Mouse (Mus musculus) intestine, embryonic 14.5 days (tissue): ENCODE measurements around the gene Atoh1. TPM values are rescaled to one million over a fixed set of nuclear protein-coding genes. Genes with fewer than 3 reads are reported as not detected.

Source experiments
- ATAC-seq: fragments of 200-750 bp; cut with Nextera tagmentation; replicated peaks from 2 replicates; pipeline ENCODE4 v1.8.0; 2017; ENCODE audit warnings: low read depth, moderate number of reproducible peaks, moderate TSS enrichment, moderate library complexity; ENCODE audit not compliant: low FRiP score, low TSS enrichment
- DNase-seq: peaks from one replicate; pipeline ENCODE4 v3.0.0-alpha.2; 2018; ENCODE audit warnings: low spot score
- H3K27ac ChIP-seq: fragments of 300-500 bp; sonication (generic); 2 replicates; pipeline ENCODE4 v1.5.1; 2014; ENCODE audit warnings: low read depth, mild to moderate bottlenecking, control low read depth
- H3K27me3 ChIP-seq: fragments of 300-500 bp; sonication (generic); replicated peaks from 2 replicates; pipeline ENCODE4 v1.6.1; 2014; ENCODE audit warnings: low read length, control low read depth; ENCODE audit not compliant: control insufficient read depth, insufficient read depth
- H3K36me3 ChIP-seq: fragments of 300-500 bp; sonication (generic); 2 replicates; pipeline ENCODE4 v1.6.1; 2014; ENCODE audit warnings: low read length, control low read depth; ENCODE audit not compliant: control insufficient read depth, insufficient read depth
- H3K4me1 ChIP-seq: fragments of 300-500 bp; sonication (generic); replicated peaks from 2 replicates; pipeline ENCODE4 v1.6.1; 2014; ENCODE audit warnings: low read length, control low read depth, mixed read lengths; ENCODE audit not compliant: control insufficient read depth, insufficient read depth
- H3K4me2 ChIP-seq: fragments of 300-500 bp; sonication (generic); 2 replicates; pipeline ENCODE4 v1.6.1; 2014; ENCODE audit warnings: low read length
- H3K4me3 ChIP-seq: fragments of 300-500 bp; sonication (generic); 2 replicates; pipeline ENCODE4 v1.5.1; 2014; ENCODE audit warnings: low read depth, low read length, control low read depth, mixed read lengths
- H3K9ac ChIP-seq: fragments of 300-500 bp; sonication (generic); 2 replicates; pipeline ENCODE4 v1.6.1; 2014; ENCODE audit warnings: mild to moderate bottlenecking, low read length
- H3K9me3 ChIP-seq: fragments of 300-500 bp; sonication (generic); 2 replicates; pipeline ENCODE4 v1.6.1; 2016; ENCODE audit warnings: low read length, control low read depth; ENCODE audit not compliant: control insufficient read depth
- WGBS: fragments of 180-500 bp; shearing (Covaris S2); extraction: QIAGEN DNeasy Blood & Tissue Kit; methylation state at CpG from one replicate; pipeline ENCODE4 v1.1.7; 2014; 5-methylcytosine and 5-hydroxymethylcytosine counted together
- polyA plus RNA-seq: library from polyadenylated mRNA; unstranded; fragments of >200 nt; fragmentation: Nextera tagmentation; extraction: Ambion mirVana; gene quantifications from 2 replicates; pipeline ENCODE4 v1.2.1, GENCODE M21; 2014

The Atoh1 gene
- polyA plus RNA-seq, 1 experiment from 2014 or later = 5.1 TPM

GRCm38 (mm10) chr6:64754515-64754914 lies 25.6 kb downstream of the Atoh1 start:
- 63% methylated on average over 2 of the region's 2 CpGs for WGBS
- Histone ChIP-seq H3K4me2 (no peak overlapping the region), H3K4me3 (no peak overlapping the region), H3K9me3 (no peaks in the 10 kb centered on the region), H3K27me3 (no peaks in the 10 kb centered on the region), H3K27ac (no peak overlapping the region), H3K36me3 (no peaks in the 10 kb centered on the region), H3K9ac (no peak overlapping the region), H3K4me1 (no peaks in the 10 kb centered on the region)
- DNase-seq = no peak
- 0 out of 2 replicates have a peak, but pooled peaks have one; percentile 66 for ATAC-seq

- Histone ChIP-seq H3K4me1 (no peaks in the 10 kb centered on the region), H3K27me3 (no peaks in the 10 kb centered on the region), H3K36me3 (no peaks in the 10 kb centered on the region), H3K4me2 (no peak overlapping the region), H3K9me3 (no peaks in the 10 kb centered on the region), H3K27ac (no peak overlapping the region), H3K4me3 (no peak overlapping the region), H3K9ac (no peak overlapping the region)
- ATAC-seq = no peak
- WGBS = 46% methylated on average over 8 of the region's 8 CpGs
- DNase-seq = no peak
These were observed 35.0 kb downstream of the Atoh1 start for GRCm38 (mm10) chr6:64763901-64764300.

GRCm38 (mm10) chr6:64773430-64773829 lies 44.5 kb downstream of the Atoh1 start:
- Histone ChIP-seq H3K4me3 (no peak overlapping the region), H3K9me3 (no peaks in the 10 kb centered on the region), H3K36me3 (no peaks in the 10 kb centered on the region), H3K27ac (no peak overlapping the region), H3K4me2 (no peak overlapping the region), H3K27me3 (no peaks in the 10 kb centered on the region), H3K4me1 (no peaks in the 10 kb centered on the region), H3K9ac (no peak overlapping the region)
- WGBS = 14% methylated on average over 7 of the region's 7 CpGs
- no peak for DNase-seq
- no peak for ATAC-seq
